Mouse (Mus musculus) forebrain, embryonic 13.5 days (tissue): Measurements from ENCODE around the gene Kcnn3. TPM values are rescaled to one million over a fixed set of nuclear protein-coding genes. Genes with fewer than 3 reads are reported as not detected.

Source experiments
- ATAC-seq: fragments of 200-750 bp; cut with Nextera tagmentation; 2 replicates; pipeline ENCODE4 v1.8.0; 2017
- H3K27ac ChIP-seq: fragments of 300-500 bp; sonication (generic); 2 replicates; pipeline ENCODE4 v1.5.1; 2015; ENCODE audit warnings: inconsistent platforms, mild to moderate bottlenecking, moderate library complexity
- H3K27me3 ChIP-seq: fragments of 300-500 bp; sonication (generic); 2 replicates; pipeline ENCODE4 v1.6.1; 2015; ENCODE audit warnings: mild to moderate bottlenecking, inconsistent platforms
- H3K36me3 ChIP-seq: fragments of 300-500 bp; sonication (generic); 2 replicates; pipeline ENCODE4 v1.6.1; 2015; ENCODE audit warnings: mild to moderate bottlenecking, inconsistent platforms; ENCODE audit not compliant: poor library complexity, severe bottlenecking
- H3K4me1 ChIP-seq: fragments of 300-500 bp; sonication (generic); 2 replicates; pipeline ENCODE4 v1.6.1; 2015; ENCODE audit warnings: inconsistent platforms
- H3K4me2 ChIP-seq: fragments of 300-500 bp; sonication (generic); 2 replicates; pipeline ENCODE4 v1.6.1; 2015; ENCODE audit warnings: inconsistent platforms, mild to moderate bottlenecking, moderate library complexity
- H3K4me3 ChIP-seq: fragments of 300-500 bp; sonication (generic); 2 replicates; pipeline ENCODE4 v1.5.1; 2015; ENCODE audit warnings: mild to moderate bottlenecking, inconsistent platforms
- H3K9ac ChIP-seq: fragments of 300-500 bp; sonication (generic); 2 replicates; pipeline ENCODE4 v1.6.1; 2015; ENCODE audit warnings: mild to moderate bottlenecking, inconsistent platforms
- H3K9me3 ChIP-seq: fragments of 300-500 bp; sonication (generic); replicated peaks from 2 replicates; pipeline ENCODE4 v1.6.1; 2016; ENCODE audit warnings: inconsistent platforms
- WGBS: fragments of 180-500 bp; shearing (Covaris S2); methylation state at CpG from one replicate; pipeline ENCODE4 v1.1.7; 2015; 5-methylcytosine and 5-hydroxymethylcytosine counted together
- polyA plus RNA-seq: library from polyadenylated mRNA; unstranded; fragments of >200 nt; fragmentation: Nextera tagmentation; extraction: Ambion mirVana; gene quantifications from 2 replicates; pipeline ENCODE4 v1.2.1, GENCODE M21; 2015

The Kcnn3 gene
- polyA plus RNA-seq, 1 experiment from 2014 or later, result 4.3 TPM

- Histone ChIP-seq H3K27ac (no peak overlapping the region), H3K9me3 (0 out of 2 replicates have a peak, but pooled peaks cover 3% of the 10 kb centered on the region), H3K9ac (no peak overlapping the region), H3K36me3 (no peaks in the 10 kb centered on the region), H3K4me2 (no peak overlapping the region), H3K4me3 (no peak overlapping the region), H3K4me1 (no peaks in the 10 kb centered on the region), H3K27me3 (no peaks in the 10 kb centered on the region)
- no peak for ATAC-seq
- 86% methylated on average over 5 of the region's 5 CpGs for WGBS
Observed at GRCm38 (mm10) chr3:89494630-89495029, 25.3 kb upstream of the Kcnn3 start.

- H3K27ac ChIP-seq, result no peak overlapping the region
- ATAC-seq, result no peak
- H3K4me1 ChIP-seq, result no peaks in the 10 kb centered on the region
- no peak overlapping the region for H3K4me2 ChIP-seq
- no peaks in the 10 kb centered on the region for H3K27me3 ChIP-seq
- H3K36me3 ChIP-seq, result no peaks in the 10 kb centered on the region
- 70% methylated on average over 3 of the region's 3 CpGs for WGBS
- no peak overlapping the region for H3K9ac ChIP-seq
- 0 out of 2 replicates have a peak, but pooled peaks cover 3% of the 10 kb centered on the region for H3K9me3 ChIP-seq
- no peak overlapping the region for H3K4me3 ChIP-seq
Observed at GRCm38 (mm10) chr3:89496366-89496765, 23.6 kb upstream of the Kcnn3 start.

GRCm38 (mm10) chr3:89499696-89500095, 20.3 kb upstream of the Kcnn3 start:
- no peak overlapping the region for H3K4me2 ChIP-seq
- H3K27ac ChIP-seq, result no peak overlapping the region
- no peaks in the 10 kb centered on the region for H3K36me3 ChIP-seq
- no peaks in the 10 kb centered on the region for H3K4me1 ChIP-seq
- ATAC-seq, result no peak
- 43% methylated on average over 7 of the region's 7 CpGs for WGBS
- H3K9ac ChIP-seq, result no peak overlapping the region
- H3K4me3 ChIP-seq, result no peak overlapping the region
- H3K9me3 ChIP-seq, result 0 out of 2 replicates have a peak, but pooled peaks cover 7% of the 10 kb centered on the region
- no peaks in the 10 kb centered on the region for H3K27me3 ChIP-seq

- ATAC-seq, result no peak
- Histone ChIP-seq H3K9me3 (0 out of 2 replicates have a peak, but pooled peaks cover 6% of the 10 kb centered on the region), H3K27me3 (no peaks in the 10 kb centered on the region), H3K4me3 (no peak overlapping the region), H3K4me2 (no peak overlapping the region), H3K27ac (no peak overlapping the region), H3K9ac (no peak overlapping the region), H3K36me3 (no peaks in the 10 kb centered on the region), H3K4me1 (no peaks in the 10 kb centered on the region)
Observed at GRCm38 (mm10) chr3:89501486-89501885, 18.5 kb upstream of the Kcnn3 start.

- H3K36me3 ChIP-seq, result no peaks in the 10 kb centered on the region
- WGBS, result 88% methylated on average over 7 of the region's 7 CpGs
- no peak for ATAC-seq
Observed at GRCm38 (mm10) chr3:89502551-89502950, 17.4 kb upstream of the Kcnn3 start.

GRCm38 (mm10) chr3:89508041-89508440, 11.9 kb upstream of the Kcnn3 start:
- peaks cover 11% of the 10 kb centered on the region for H3K27me3 ChIP-seq
- H3K27ac ChIP-seq, result no peak overlapping the region
- no peaks in the 10 kb centered on the region for H3K36me3 ChIP-seq
- 36% methylated on average over 9 of the region's 9 CpGs for WGBS
- no peak overlapping the region for H3K4me2 ChIP-seq
- ATAC-seq, result no peak
- peaks cover 9% of the 10 kb centered on the region for H3K4me1 ChIP-seq
- H3K4me3 ChIP-seq, result no peak overlapping the region
- H3K9me3 ChIP-seq, result no peaks in the 10 kb centered on the region
- H3K9ac ChIP-seq, result no peak overlapping the region

More at GRCm38 (mm10) chr3:89502551-89502950, 17.4 kb upstream of the Kcnn3 start:
- H3K27me3 ChIP-seq, result no peaks in the 10 kb centered on the region
- 0 out of 2 replicates have a peak, but pooled peaks cover 6% of the 10 kb centered on the region for H3K9me3 ChIP-seq
- no peak overlapping the region for H3K27ac ChIP-seq
- no peaks in the 10 kb centered on the region for H3K4me1 ChIP-seq
- no peak overlapping the region for H3K4me2 ChIP-seq
- H3K9ac ChIP-seq, result no peak overlapping the region
- H3K4me3 ChIP-seq, result no peak overlapping the region

GRCm38 (mm10) chr3:89510979-89511378, 9.0 kb upstream of the Kcnn3 start:
- H3K36me3 ChIP-seq, result no peaks in the 10 kb centered on the region
- peak overlapping the region; percentile 51 for H3K4me2 ChIP-seq
- peak; percentile 76 for ATAC-seq
- no peak overlapping the region for H3K27ac ChIP-seq
- 9% methylated on average over 4 of the region's 4 CpGs for WGBS
- peaks cover 11% of the 10 kb centered on the region for H3K27me3 ChIP-seq
- peaks cover 9% of the 10 kb centered on the region for H3K4me1 ChIP-seq
- no peaks in the 10 kb centered on the region for H3K9me3 ChIP-seq
- peak overlapping the region; percentile 17; the same call in 1 of the 2 replicates for H3K4me3 ChIP-seq
- peak overlapping the region; percentile 53 for H3K9ac ChIP-seq

GRCm38 (mm10) chr3:89511400-89511799, 8.6 kb upstream of the Kcnn3 start:
- Histone ChIP-seq H3K27me3 (peaks cover 11% of the 10 kb centered on the region), H3K36me3 (no peaks in the 10 kb centered on the region), H3K4me1 (peaks cover 9% of the 10 kb centered on the region), H3K9ac (peak overlapping the region; percentile 53), H3K4me2 (peak overlapping the region; percentile 51), H3K9me3 (peaks cover 2% of the 10 kb centered on the region; the same call in 1 of the 2 replicates), H3K27ac (no peak overlapping the region), H3K4me3 (peak overlapping the region; percentile 17; the same call in 1 of the 2 replicates)
- ATAC-seq, result peak; percentile 71
- WGBS, result 8% methylated on average over 15 of the region's 15 CpGs

- H3K9me3 ChIP-seq, result peaks cover 9% of the 10 kb centered on the region; the same call in 1 of the 2 replicates
- peaks cover 9% of the 10 kb centered on the region for H3K4me1 ChIP-seq
- H3K4me2 ChIP-seq, result no peak overlapping the region
- H3K27ac ChIP-seq, result no peak overlapping the region
- no peaks in the 10 kb centered on the region for H3K36me3 ChIP-seq
- 91% methylated on average over 2 of the region's 2 CpGs for WGBS
- H3K9ac ChIP-seq, result no peak overlapping the region
- no peak overlapping the region for H3K4me3 ChIP-seq
- ATAC-seq, result no peak
- H3K27me3 ChIP-seq, result peaks cover 11% of the 10 kb centered on the region
Observed at GRCm38 (mm10) chr3:89512225-89512624, 7.7 kb upstream of the Kcnn3 start.

- peaks cover 2% of the 10 kb centered on the region for H3K27me3 ChIP-seq
- H3K4me3 ChIP-seq, result no peak overlapping the region
- H3K27ac ChIP-seq, result no peak overlapping the region
- no peak overlapping the region for H3K4me2 ChIP-seq
- ATAC-seq, result no peak
- WGBS, result 78% methylated on average over 11 of the region's 11 CpGs
- H3K36me3 ChIP-seq, result no peaks in the 10 kb centered on the region
- H3K9me3 ChIP-seq, result peaks cover 9% of the 10 kb centered on the region; the same call in 1 of the 2 replicates
- H3K9ac ChIP-seq, result no peak overlapping the region
- peaks cover 20% of the 10 kb centered on the region for H3K4me1 ChIP-seq
Observed at GRCm38 (mm10) chr3:89515444-89515843, 4.5 kb upstream of the Kcnn3 start.

GRCm38 (mm10) chr3:89516321-89516720, 3.6 kb upstream of the Kcnn3 start:
- no peak for ATAC-seq
- Histone ChIP-seq H3K4me1 (peaks cover 25% of the 10 kb centered on the region), H3K27ac (no peak overlapping the region), H3K9ac (no peak overlapping the region), H3K9me3 (peaks cover 9% of the 10 kb centered on the region; the same call in 1 of the 2 replicates), H3K36me3 (no peaks in the 10 kb centered on the region), H3K4me2 (no peak overlapping the region), H3K4me3 (no peak overlapping the region), H3K27me3 (no peaks in the 10 kb centered on the region)
- WGBS, result 96% methylated on average over 5 of the region's 5 CpGs

GRCm38 (mm10) chr3:89520618-89521502, 896 bp downstream of the Kcnn3 start:
- H3K27ac ChIP-seq, result peak overlapping the region; percentile 36; the same call in 1 of the 2 replicates
- 0 out of 2 replicates have a peak, but pooled peaks cover 3% of the 10 kb centered on the region for H3K27me3 ChIP-seq
- H3K4me2 ChIP-seq, result peak overlapping the region; percentile 97
- H3K9ac ChIP-seq, result peak overlapping the region; percentile 73
- H3K9me3 ChIP-seq, result peaks cover 9% of the 10 kb centered on the region; the same call in 1 of the 2 replicates
- peak overlapping the region; percentile 45 for H3K4me3 ChIP-seq
- ATAC-seq, result peak; percentile 19; the same call in 1 of the 2 replicates
- WGBS, result 1% methylated on average over 25 of the region's 25 CpGs
- no peaks in the 10 kb centered on the region for H3K36me3 ChIP-seq
- peaks cover 58% of the 10 kb centered on the region for H3K4me1 ChIP-seq
